Mouse (Mus musculus) left cerebral cortex, postnatal 4 days (tissue): ENCODE results near the gene Ncoa3. TPM values are rescaled to one million over a fixed set of nuclear protein-coding genes. Genes with fewer than 3 reads are reported as not detected.

Experiments
- total RNA-seq, 2 experiments: library from RNA; stranded (reverse); gene quantifications; 2 replicates each; pipeline ENCODE4 v1.2.3; 2021

Gene Ncoa3
- total RNA-seq, 2 experiments from 2014 or later, result 36.0 to 41.3 TPM

Other genes starting within 250 kb of the Ncoa3 start
- gene Zmynd8, start 93.6 kb upstream of the Ncoa3 start, total RNA-seq, result 100 to 1,000 TPM; 118 to 120 TPM
- 100 to 1,000 TPM; 153 to 162 TPM for gene Sulf2, start 163.0 kb downstream of the Ncoa3 start, total RNA-seq